Mouse (Mus musculus) ES-Bruce4 (cell line): Measurements from ENCODE around the gene M1ap.

Experiments
- CTCF ChIP-seq: IDR thresholded peaks from one replicate; pipeline ENCODE4 v1.8.1; 2011; ENCODE audit warnings: low read depth, low read length
- EP300 ChIP-seq: IDR thresholded peaks from 2 replicates; pipeline ENCODE4 v1.6.1; 2011; ENCODE audit warnings: low read depth, low read length; ENCODE audit not compliant: insufficient read depth
- POLR2A ChIP-seq: IDR thresholded peaks from one replicate; pipeline ENCODE4 v1.8.1; 2011; ENCODE audit warnings: low read length; ENCODE audit not compliant: insufficient read depth

DNA sequence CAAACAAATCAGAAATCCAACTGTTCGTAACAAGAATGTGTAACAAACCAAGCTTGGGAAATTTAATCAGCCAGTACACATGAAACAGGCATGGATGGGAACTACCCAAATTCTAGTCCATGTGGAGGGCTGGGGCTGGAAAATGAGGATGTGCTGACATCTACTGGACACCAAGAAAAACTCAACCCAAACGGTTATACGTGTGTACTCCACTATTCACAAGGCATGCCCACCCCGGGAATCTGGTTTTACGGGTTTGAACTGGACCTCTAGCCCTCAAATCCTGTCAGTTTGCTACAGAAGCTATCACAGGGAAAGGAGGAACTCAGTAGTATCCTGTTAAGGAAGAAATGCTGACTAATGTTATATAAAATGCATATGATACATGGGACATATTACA lies 24.3 kb downstream of the M1ap start:
- TF ChIP-seq CTCF (no peak), POLR2A (no peak), EP300 (no peak)
